ENCODE assay signal across 9 mouse cellular contexts in the genomic region with DNA sequence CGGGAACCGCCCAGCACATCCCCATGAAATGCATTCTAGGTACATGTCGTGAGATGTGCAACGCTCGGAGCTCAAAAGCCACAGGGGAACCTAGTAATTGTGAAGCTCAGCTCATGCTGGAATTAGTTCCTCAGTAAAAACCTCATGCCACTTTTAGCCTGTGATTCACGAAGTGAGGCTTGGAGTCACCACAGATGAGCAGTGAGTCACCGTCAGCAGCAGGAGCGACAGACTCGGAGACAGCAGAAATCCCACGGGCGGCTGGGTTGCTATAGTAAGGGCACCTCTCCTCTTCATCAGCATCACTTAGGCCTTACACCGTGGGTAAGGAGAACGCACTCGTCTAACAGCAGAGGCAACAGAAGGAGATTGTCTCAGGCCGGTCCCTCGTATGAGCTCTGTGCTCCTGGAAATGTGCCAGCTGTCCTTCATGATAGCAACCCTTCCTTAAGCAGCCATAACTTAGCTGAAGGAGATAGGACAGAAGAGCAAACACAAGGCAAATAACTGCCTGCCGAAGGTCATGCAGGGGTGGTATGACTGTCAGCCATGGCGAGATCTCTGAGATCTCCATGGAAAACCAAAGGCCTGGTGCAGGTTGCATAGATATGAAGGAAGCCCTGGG. TPM values are rescaled to one million over a fixed set of nuclear protein-coding genes. Genes with fewer than 3 reads are reported as not detected.
A peak's percentile ranks its signal among the peaks of the same experiment; 100 is the strongest.
DNase-seq lines count a peak whose midpoint lies in the region; ATAC-seq and TF ChIP-seq lines count a peak whose summit lies in the region.
"Had no signal": no experiment of that assay in that cellular context is flagged by ENCODE, and none has a peak within 500 bp of the region (broad histone marks: within the 10 kb centered on the region; RNA-seq: fewer than 3 reads in every experiment).

No protein-coding gene starts in this region.

- no peak overlapping the region for H3K9ac ChIP-seq in forebrain, embryonic 11.5 days (ENCODE audit: low read length)
- no peak overlapping the region for H3K9ac ChIP-seq in forebrain, embryonic 13.5 days
- no peak overlapping the region for H3K9ac ChIP-seq in neural tube, embryonic 13.5 days
- no peak overlapping the region for H3K9ac ChIP-seq in intestine, postnatal 0 days (ENCODE audit: low read depth, low read length)
- no peak overlapping the region for H3K9ac ChIP-seq in midbrain, embryonic 11.5 days (ENCODE audit: low read length)
- H3K9ac ChIP-seq: limb, embryonic 13.5 days had no signal

- no peak overlapping the region for H3K4me2 ChIP-seq in forebrain, embryonic 11.5 days (ENCODE audit: low read depth, low read length, severe bottlenecking)
- no peak overlapping the region for H3K4me2 ChIP-seq in forebrain, embryonic 13.5 days
- H3K4me2 ChIP-seq in neural tube, embryonic 13.5 days, result no peak overlapping the region
- no peak overlapping the region for H3K4me2 ChIP-seq in intestine, postnatal 0 days (replicated peaks; ENCODE audit: low read depth)
- no peak overlapping the region for H3K4me2 ChIP-seq in midbrain, embryonic 11.5 days
- H3K4me2 ChIP-seq: limb, embryonic 13.5 days had no signal

- H3K27ac ChIP-seq in forebrain, embryonic 11.5 days (ENCODE audit: low read depth, low read length), result no peak overlapping the region
- H3K27ac ChIP-seq in forebrain, embryonic 13.5 days, result no peak overlapping the region
- H3K27ac ChIP-seq in neural tube, embryonic 13.5 days (replicated peaks), result peak overlapping the region; percentile 46; the same call in 1 of the 2 replicates
- H3K27ac ChIP-seq in intestine, postnatal 0 days (ENCODE audit: low read depth, low read length), result no peak overlapping the region
- H3K27ac ChIP-seq in macrophage, result peak overlapping the region; percentile 52
- no peak overlapping the region for H3K27ac ChIP-seq in midbrain, embryonic 11.5 days (ENCODE audit: low read depth, low read length)
- H3K27ac ChIP-seq: limb, embryonic 13.5 days had no signal

- no peak for TF ChIP-seq CTCF in intestine, postnatal 0 days (IDR thresholded peaks at IDR 0.05; ENCODE audit: low read depth)

- H3K4me3 ChIP-seq in forebrain, embryonic 11.5 days (ENCODE audit: low read depth, low read length), result no peak overlapping the region
- no peak overlapping the region for H3K4me3 ChIP-seq in forebrain, embryonic 13.5 days
- H3K4me3 ChIP-seq in neural tube, embryonic 13.5 days, result no peak overlapping the region
- H3K4me3 ChIP-seq in intestine, postnatal 0 days (ENCODE audit: low read depth, low read length), result no peak overlapping the region
- H3K4me3 ChIP-seq in macrophage (ENCODE audit: inconsistent target), result no peak overlapping the region
- no peak overlapping the region for H3K4me3 ChIP-seq in midbrain, embryonic 11.5 days (ENCODE audit: low read depth, low read length)
- H3K4me3 ChIP-seq: limb, embryonic 13.5 days had no signal

- H3K4me1 ChIP-seq in forebrain, embryonic 11.5 days (replicated peaks; ENCODE audit: control insufficient read depth, insufficient read depth, low read length), result peaks cover 4% of the 10 kb centered on the region; the same call in 1 of the 2 replicates
- H3K4me1 ChIP-seq in forebrain, embryonic 13.5 days, result peaks cover 39% of the 10 kb centered on the region
- H3K4me1 ChIP-seq in neural tube, embryonic 13.5 days (replicated peaks), result peaks cover 48% of the 10 kb centered on the region
- H3K4me1 ChIP-seq in intestine, postnatal 0 days (replicated peaks; ENCODE audit: control insufficient read depth, insufficient read depth, low read length), result no peaks in the 10 kb centered on the region; the same call in 1 of the 2 replicates
- H3K4me1 ChIP-seq in midbrain, embryonic 11.5 days (ENCODE audit: control insufficient read depth, insufficient read depth, low read length), result peaks cover 3% of the 10 kb centered on the region; the same call in 1 of the 2 replicates

- no peaks in the 10 kb centered on the region for H3K79me2 ChIP-seq in macrophage (ENCODE audit: inconsistent target)

- H3K27me3 ChIP-seq in forebrain, embryonic 11.5 days (ENCODE audit: control insufficient read depth, insufficient read depth, low read length), result no peaks in the 10 kb centered on the region
- H3K27me3 ChIP-seq in forebrain, embryonic 13.5 days, result no peaks in the 10 kb centered on the region
- H3K27me3 ChIP-seq in neural tube, embryonic 13.5 days, result no peaks in the 10 kb centered on the region
- H3K27me3 ChIP-seq in intestine, postnatal 0 days (replicated peaks; ENCODE audit: control insufficient read depth, insufficient read depth, low read length), result no peaks in the 10 kb centered on the region
- no peaks in the 10 kb centered on the region for H3K27me3 ChIP-seq in midbrain, embryonic 11.5 days (ENCODE audit: control insufficient read depth, insufficient read depth, low read length)
- H3K27me3 ChIP-seq: limb, embryonic 13.5 days had no signal

- no peak for ATAC-seq in forebrain, embryonic 11.5 days (replicated peaks; ENCODE audit: low FRiP score)
- ATAC-seq in forebrain, embryonic 13.5 days, result no peak
- no peak for ATAC-seq in neural tube, embryonic 13.5 days (ENCODE audit: low read depth)
- peak; percentile 42 for ATAC-seq in intestine, postnatal 0 days
- ATAC-seq in midbrain, embryonic 11.5 days (ENCODE audit: low FRiP score), result no peak

- H3K9me3 ChIP-seq in forebrain, embryonic 11.5 days (ENCODE audit: control insufficient read depth, low read length), result no peaks in the 10 kb centered on the region
- no peaks in the 10 kb centered on the region for H3K9me3 ChIP-seq in forebrain, embryonic 13.5 days (replicated peaks)
- no peaks in the 10 kb centered on the region for H3K9me3 ChIP-seq in neural tube, embryonic 13.5 days
- no peaks in the 10 kb centered on the region for H3K9me3 ChIP-seq in intestine, postnatal 0 days (ENCODE audit: control insufficient read depth)
- H3K9me3 ChIP-seq in midbrain, embryonic 11.5 days (ENCODE audit: control insufficient read depth, low read length), result no peaks in the 10 kb centered on the region
- H3K9me3 ChIP-seq: limb, embryonic 13.5 days had no signal

- WGBS in forebrain, embryonic 11.5 days, result 89% methylated on average over 18 of the region's 18 CpGs
- WGBS in forebrain, embryonic 13.5 days, result 79% methylated on average over 18 of the region's 18 CpGs
- WGBS in neural tube, embryonic 13.5 days, result 66% methylated on average over 18 of the region's 18 CpGs
- WGBS in intestine, postnatal 0 days, result 46% methylated on average over 18 of the region's 18 CpGs
- WGBS in macrophage (ENCODE audit: missing documents), result 31% methylated on average over 18 of the region's 18 CpGs
- WGBS in midbrain, embryonic 11.5 days, result 87% methylated on average over 18 of the region's 18 CpGs

- peak; percentile 33 for DNase-seq in forebrain, embryonic 11.5 days (ENCODE audit: low spot score)
- no peak for DNase-seq in neural tube, embryonic 10.5 days (ENCODE audit: extremely low spot score, low spot score)
- no peak for DNase-seq in kidney, postnatal 4 days
- no peak for DNase-seq in midbrain, embryonic 11.5 days (ENCODE audit: low spot score, missing footprints)

- H3K36me3 ChIP-seq in forebrain, embryonic 11.5 days (ENCODE audit: control insufficient read depth, insufficient read depth, low read length), result no peaks in the 10 kb centered on the region
- H3K36me3 ChIP-seq in forebrain, embryonic 13.5 days (ENCODE audit: poor library complexity, severe bottlenecking), result no peaks in the 10 kb centered on the region; the same call in 1 of the 2 replicates
- H3K36me3 ChIP-seq in neural tube, embryonic 13.5 days, result no peaks in the 10 kb centered on the region
- no peaks in the 10 kb centered on the region for H3K36me3 ChIP-seq in intestine, postnatal 0 days (ENCODE audit: control insufficient read depth, insufficient read depth)
- no peaks in the 10 kb centered on the region for H3K36me3 ChIP-seq in macrophage (ENCODE audit: inconsistent target)
- H3K36me3 ChIP-seq in midbrain, embryonic 11.5 days (ENCODE audit: control insufficient read depth, insufficient read depth, low read length), result no peaks in the 10 kb centered on the region
- H3K36me3 ChIP-seq: limb, embryonic 13.5 days had no signal

RNA-seq across cellular contexts. Expression of a gene that starts 39.8 kb away (rescaled TPM):
- 13.7 and 16.5 TPM in 2 replicates for polyA plus RNA-seq in forebrain, embryonic 11.5 days (2014; fragmentation: Nextera tagmentation; extraction: Ambion mirVana)
- polyA plus RNA-seq in forebrain, embryonic 13.5 days (2015; fragmentation: Nextera tagmentation; extraction: Ambion mirVana), result 10.5 and 13.2 TPM in 2 replicates
- polyA plus RNA-seq in neural tube, embryonic 13.5 days (2015; fragmentation: Nextera tagmentation; extraction: Ambion mirVana), result 6.8 and 7.4 TPM in 2 replicates
- polyA plus RNA-seq in intestine, postnatal 0 days (2015; fragmentation: Nextera tagmentation; extraction: Ambion mirVana), result 2.7 and 3.5 TPM in 2 replicates
- total RNA-seq in macrophage (2018; cell fraction: chromatin; rRNA removed), result 10 to 100 TPM in 10 of 26 experiments, 1 to 10 TPM in 16; 1.0 to 33.0 (median 5.4) TPM
- total RNA-seq in macrophage (2018; cell fraction: cytosol; rRNA removed), result 1 to 10 TPM in 24 of 26 experiments, under 1 TPM in 2; 0.91 to 9.6 (median 3.1) TPM
- 10 to 100 TPM in 11 of 26 experiments, 1 to 10 TPM in 15; 1.2 to 41.2 (median 8.7) TPM for total RNA-seq in macrophage (2018; cell fraction: nucleus; rRNA removed)
- polyA plus RNA-seq in macrophage (2018), result 3.0 to 5.3 TPM (median 5.0 TPM) in 3 replicates
- 7.2 and 8.4 TPM in 2 replicates for polyA plus RNA-seq in midbrain, embryonic 11.5 days (2014; fragmentation: Nextera tagmentation; extraction: Ambion mirVana)

Comparison
In these comparisons a context has a peak if more than half of its experiments do, and no peak if none do; other contexts are left out.
1. H3K27ac ChIP-seq: peak in neural tube, embryonic 13.5 days (single experiment) and macrophage (single experiment); none in forebrain, embryonic 11.5 days (single experiment), forebrain, embryonic 13.5 days (single experiment), intestine, postnatal 0 days (single experiment) and midbrain, embryonic 11.5 days (single experiment).